Mouse (Mus musculus) liver, embryonic 14.5 days (tissue): ENCODE results near the gene Znrf1.

Experiments
- CTCF ChIP-seq: IDR thresholded peaks from 2 replicates; pipeline ENCODE4 v1.5.1; 2016; ENCODE audit warnings: antibody characterized with exemption, low read depth, control low read depth
- EP300 ChIP-seq: IDR thresholded peaks from 2 replicates; pipeline ENCODE4 v1.6.1; 2016; ENCODE audit warnings: antibody characterized with exemption, low read depth

DNA sequence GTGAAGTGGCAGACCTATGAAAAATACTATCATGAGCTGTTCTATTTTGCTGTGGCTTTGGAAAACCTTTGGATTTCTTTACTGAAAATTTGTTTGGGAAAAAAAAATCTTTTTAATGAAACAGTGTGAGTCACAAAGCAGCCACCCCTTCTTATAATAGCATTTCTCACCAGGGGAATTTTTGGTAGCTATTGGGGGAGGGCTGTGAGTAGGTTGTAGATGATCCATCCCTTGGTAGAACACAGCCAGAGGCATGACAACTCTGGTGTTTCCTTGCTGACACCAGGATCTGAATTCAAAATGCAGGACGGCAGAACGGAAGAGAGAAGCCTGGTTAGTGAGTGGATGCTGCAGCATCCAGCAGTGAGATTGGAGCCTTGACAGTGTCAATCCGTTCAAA is 11.2 kb downstream of the Znrf1 start:
- no peak for TF ChIP-seq EP300
- TF ChIP-seq CTCF = no peak
